Mouse (Mus musculus) testis, adult 2 months (tissue): ENCODE results near the gene Cip2a.

Experiments used
- CTCF ChIP-seq: fragments of 200-500 bp; IDR thresholded peaks from 2 replicates; pipeline ENCODE4 v1.5.1; 2012; ENCODE audit warnings: low read depth, mild to moderate bottlenecking, inconsistent platforms, low read length, moderate library complexity; ENCODE audit not compliant: control insufficient read depth, insufficient read depth, insufficient replicate concordance
- POLR2A ChIP-seq: fragments of 200-500 bp; IDR thresholded peaks from 2 replicates; pipeline ENCODE4 v1.6.1; 2012; ENCODE audit warnings: low read depth, mild to moderate bottlenecking, inconsistent platforms, low read length, moderate library complexity; ENCODE audit not compliant: control insufficient read depth

DNA sequence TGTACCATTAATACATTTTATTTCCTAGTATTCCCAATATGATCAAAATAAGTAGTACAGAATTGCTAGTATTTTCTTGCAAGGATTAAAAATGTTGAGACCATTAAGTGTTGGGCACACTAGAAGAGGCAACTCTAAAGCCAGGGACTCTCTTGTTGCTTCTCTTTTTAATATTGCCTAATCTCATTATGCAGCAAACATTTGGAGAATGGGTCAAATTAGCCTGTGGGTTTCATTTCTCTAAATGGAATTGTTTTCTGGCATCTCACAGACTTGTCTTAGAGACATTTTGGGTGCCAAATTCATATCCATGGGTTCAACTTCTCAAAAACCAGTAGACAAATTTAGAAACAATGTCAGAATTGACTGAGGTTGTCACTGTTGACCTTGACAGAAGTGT, 55.2 kb downstream of the Cip2a start:
- TF ChIP-seq CTCF (no peak), POLR2A (no peak)
